Mouse (Mus musculus) left cerebral cortex, postnatal 10 days (tissue): ENCODE results near the gene Otud7b. TPM values are rescaled to one million over a fixed set of nuclear protein-coding genes. Genes with fewer than 3 reads are reported as not detected.
"Not testable (repeated sequence)": the region's sequence is repeated elsewhere in the genome, so short reads cannot be mapped to it uniquely, and the experiment has no call there.

Source experiments
- DNase-seq, 2 experiments: peaks; one replicate each; pipeline ENCODE4 v3.0.0; 2021 to 2022; ENCODE audit warnings: low spot score in 2 of 2, mixed read lengths in 1 of 2; ENCODE audit errors: extremely low spot score in 1 of 2
- intact Hi-C: fragments of 180-260 bp; cut with DNase I; formaldehyde crosslinking; loops from one replicate; pipeline ENCODE4 v1.15.1; 2025
- total RNA-seq, 2 experiments: library from RNA; stranded (reverse); gene quantifications; 2 replicates each; pipeline ENCODE4 v1.2.3; 2021

The Otud7b gene
- total RNA-seq, 2 experiments from 2014 or later, result 13.4 to 17.6 TPM

- intact Hi-C loops, result no loop called here
- no peak for DNase-seq
These were observed 67.4 kb downstream of the Otud7b start for GRCm38 (mm10) chr3:96171583-96172196.

GRCm38 (mm10) chr3:96172197-96173178 lies 68.2 kb downstream of the Otud7b start, which contains the start of gene Sf3b4:
TSS of gene Sf3b4 (plus strand) at chr3:96172332.
- DNase-seq, result peak; percentile 83 to 90
- intact Hi-C loops, result no loop called here

- intact Hi-C loops, result no loop called here
- no peak for DNase-seq
These were observed 68.9 kb downstream of the Otud7b start for GRCm38 (mm10) chr3:96173185-96173584.

- intact Hi-C loops, DNase-seq: not testable (repeated sequence)
These were observed 69.7 kb downstream of the Otud7b start for GRCm38 (mm10) chr3:96174042-96174441.

GRCm38 (mm10) chr3:96175251-96175650 lies 70.9 kb downstream of the Otud7b start:
- intact Hi-C loops, result no loop called here

GRCm38 (mm10) chr3:96178427-96178826 lies 74.1 kb downstream of the Otud7b start:
- no peak for DNase-seq
- intact Hi-C loops, result no loop called here

More at GRCm38 (mm10) chr3:96175251-96175650, 70.9 kb downstream of the Otud7b start:
- DNase-seq, result no peak

GRCm38 (mm10) chr3:96178902-96179301 lies 74.6 kb downstream of the Otud7b start:
- intact Hi-C loops, result no loop called here
- DNase-seq, result no peak

GRCm38 (mm10) chr3:96179531-96179930 lies 75.2 kb downstream of the Otud7b start:
- no peak for DNase-seq
- intact Hi-C loops, result no loop called here

GRCm38 (mm10) chr3:96180727-96181477 lies 76.6 kb downstream of the Otud7b start, which contains the start of gene Sv2a:
TSS of gene Sv2a (plus strand) at chr3:96181151.
- intact Hi-C loops, result no loop called here
- DNase-seq, result peak; percentile 71 to 89

GRCm38 (mm10) chr3:96181510-96182381 lies 77.4 kb downstream of the Otud7b start:
- intact Hi-C loops, result no loop called here
- DNase-seq, result peak in 1 of 2 experiments; percentile 50

- no peak for DNase-seq
- intact Hi-C loops, result no loop called here
These were observed 78.1 kb downstream of the Otud7b start for GRCm38 (mm10) chr3:96182382-96182776.

GRCm38 (mm10) chr3:96192977-96193376 lies 88.7 kb downstream of the Otud7b start:
- DNase-seq, result peak in 1 of 2 experiments; percentile 18
- intact Hi-C loops, result no loop called here

GRCm38 (mm10) chr3:96194966-96195365 lies 90.6 kb downstream of the Otud7b start:
- no peak for DNase-seq

GRCm38 (mm10) chr3:96195616-96196313 lies 91.4 kb downstream of the Otud7b start:
- peak in 1 of 2 experiments; percentile 47 for DNase-seq
- intact Hi-C loops, result no loop called here

More at GRCm38 (mm10) chr3:96194966-96195365, 90.6 kb downstream of the Otud7b start:
- intact Hi-C loops, result no loop called here

- DNase-seq, result no peak
- intact Hi-C loops, result no loop called here
These were observed 92.3 kb downstream of the Otud7b start for GRCm38 (mm10) chr3:96196437-96197128.

- intact Hi-C loops, result no loop called here
- peak; percentile 91 to 92 for DNase-seq
These were observed 92.9 kb downstream of the Otud7b start for GRCm38 (mm10) chr3:96197129-96197749.
